Mouse (Mus musculus): ENCODE results near the gene Ddx43.
A peak's percentile ranks its signal among the peaks of the same experiment; 100 is the strongest.

Ddx43 gene

DNA sequence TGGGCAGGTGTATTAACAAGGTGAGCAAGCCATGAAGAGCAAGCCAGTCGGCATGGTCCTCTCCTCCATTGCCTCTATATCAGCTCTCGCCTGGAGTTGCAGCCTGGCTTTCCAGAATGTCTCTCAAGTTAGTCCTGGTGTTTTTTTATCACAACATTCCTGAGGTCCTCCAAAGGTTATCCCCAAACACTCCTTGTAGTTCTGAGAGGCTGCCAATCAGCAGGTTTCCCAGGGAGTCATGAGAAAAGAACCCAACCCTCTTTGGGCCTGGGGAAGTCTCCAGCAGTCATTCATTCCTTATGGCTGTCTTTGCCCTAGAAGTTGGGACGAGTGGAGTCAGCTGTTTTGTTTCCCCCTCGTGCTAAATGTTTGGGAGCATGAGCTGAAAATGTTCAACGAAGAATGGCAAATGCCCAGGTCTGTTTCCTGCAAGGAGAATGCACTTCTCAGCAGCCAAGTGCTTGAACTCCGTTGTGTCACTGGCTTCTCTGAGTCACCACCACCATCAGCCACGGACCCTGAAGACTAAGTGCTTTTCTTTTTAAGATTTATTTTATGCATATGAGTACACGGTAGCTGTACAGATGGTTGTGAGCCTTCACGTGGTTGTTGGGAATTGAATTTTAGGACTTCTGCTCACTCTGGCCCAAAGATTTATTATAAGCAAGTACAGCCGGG, 22.6 kb upstream of the Ddx43 start:
- DNase-seq (ENCODE audit: low spot score) = no peak

DNA sequence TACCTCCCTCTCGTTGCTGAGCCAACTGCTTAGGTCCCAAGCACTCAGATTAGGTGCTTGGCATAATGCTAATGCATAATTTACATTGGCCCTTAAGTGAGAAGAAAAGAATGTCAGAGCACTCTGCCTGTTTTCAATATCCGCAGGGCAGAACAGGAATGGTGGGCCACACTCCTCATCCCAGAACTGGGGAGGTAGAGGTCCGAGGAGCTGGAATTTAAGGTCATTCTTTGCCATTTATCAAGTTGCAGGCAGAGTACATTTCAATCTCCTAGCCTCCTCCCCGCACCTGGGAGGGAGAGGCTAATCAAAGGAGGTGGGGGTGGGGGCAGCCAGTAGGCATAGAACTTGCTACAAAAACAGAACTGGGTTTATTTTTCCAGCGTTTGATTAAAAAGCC, 21.2 kb upstream of the Ddx43 start:
- no peak for DNase-seq (ENCODE audit: low spot score)

DNA sequence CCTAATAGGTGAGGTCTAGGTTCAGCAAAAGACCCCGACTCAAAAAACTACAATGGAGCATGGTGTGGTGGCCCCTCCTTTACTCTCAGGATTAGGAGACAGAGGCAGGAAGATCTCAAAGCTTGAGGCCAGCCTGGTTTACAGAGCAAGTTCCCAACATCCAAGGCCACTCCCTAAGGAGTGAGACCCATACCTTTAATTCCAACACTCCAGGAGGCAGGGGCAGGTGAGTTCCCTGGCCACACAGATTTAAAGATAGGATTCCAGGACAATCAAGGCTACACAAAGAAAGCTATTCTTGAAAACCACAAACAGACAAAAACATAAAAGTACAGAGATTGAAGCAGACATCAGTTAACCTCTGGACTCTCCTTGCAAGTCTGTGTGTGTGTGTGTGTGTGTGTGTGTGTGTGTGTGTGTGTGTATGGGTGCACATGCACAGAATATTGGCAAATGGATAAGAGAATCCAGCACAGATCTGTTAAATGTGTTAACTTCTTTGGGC, 20.6 kb upstream of the Ddx43 start:
- no peak for DNase-seq (ENCODE audit: low spot score)

DNA sequence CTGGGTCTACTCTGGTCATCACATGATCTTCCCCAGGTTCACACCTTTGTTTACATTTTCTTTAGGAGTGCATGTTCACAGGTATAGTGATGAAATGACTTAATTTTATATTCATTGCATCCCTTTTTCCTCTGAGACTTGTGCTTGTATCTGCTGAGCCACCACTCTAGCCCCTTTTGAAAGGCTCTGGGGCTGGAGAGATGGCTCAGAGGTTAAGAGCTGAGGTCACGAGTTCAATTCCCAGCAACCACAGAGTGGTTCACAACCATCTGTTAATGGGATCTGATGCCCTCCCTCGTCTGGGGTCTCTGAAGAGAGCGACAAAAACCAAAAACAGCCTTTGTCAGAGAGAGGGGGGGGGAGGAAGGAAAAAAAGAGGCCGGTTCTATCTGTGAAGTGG, 20.1 kb upstream of the Ddx43 start:
- no peak for DNase-seq (ENCODE audit: low spot score)

DNA sequence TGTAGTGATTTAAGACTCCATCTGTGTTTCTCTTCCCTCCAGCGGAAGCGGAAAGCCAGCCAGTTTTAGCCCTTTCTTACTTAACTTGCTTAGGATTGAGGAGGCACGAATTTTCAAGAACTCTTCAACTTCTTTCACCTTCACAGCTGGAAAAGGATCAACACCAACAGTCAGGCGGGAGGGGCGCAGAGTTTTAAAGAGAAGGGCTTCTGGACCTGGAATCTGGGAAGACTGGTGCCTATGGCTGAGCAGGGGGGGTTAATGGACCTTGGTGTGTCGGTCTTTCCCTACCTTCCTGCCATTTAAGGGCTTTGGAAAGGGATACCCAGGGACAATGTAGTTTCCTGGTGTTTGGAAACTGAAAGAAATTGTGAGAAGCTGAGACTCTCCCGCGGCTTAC, 18.0 kb upstream of the Ddx43 start:
- no peak for DNase-seq (ENCODE audit: low spot score)

DNA sequence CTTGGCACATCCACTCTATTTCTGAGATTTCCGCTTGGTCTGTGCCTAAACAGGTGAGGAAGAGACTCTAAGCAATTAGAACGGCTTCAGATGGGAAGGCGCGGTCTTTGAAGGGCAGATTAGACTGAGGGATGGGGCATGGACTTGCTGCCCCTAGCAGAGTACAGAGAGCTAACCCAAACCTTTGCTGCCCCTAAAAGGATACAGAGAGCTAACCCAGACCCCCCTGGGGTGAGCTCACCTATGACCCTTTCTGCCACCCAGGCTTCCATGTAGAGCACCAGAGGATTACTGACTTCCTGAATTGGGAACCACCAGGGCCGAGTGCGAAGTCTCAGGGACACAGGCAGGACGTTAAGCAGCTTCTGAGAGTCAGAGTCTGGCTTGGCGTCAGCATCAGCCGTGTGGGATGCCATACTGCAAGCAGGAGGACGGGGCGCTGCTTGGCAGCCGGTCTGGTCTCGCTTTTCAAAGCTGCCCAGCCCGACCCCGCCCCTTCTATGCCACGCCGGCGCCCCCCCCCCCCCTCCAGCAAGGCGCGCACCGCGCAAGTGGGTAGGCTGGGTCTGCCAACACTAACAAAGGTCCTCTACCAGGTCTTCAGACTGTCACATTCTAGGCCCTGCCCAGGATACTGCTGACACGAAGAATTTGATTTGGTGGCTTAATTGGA, 17.3 kb upstream of the Ddx43 start, which contains the start of gene Ooep:
Gene Ooep (minus strand): TSS at position 613 of the 673 bp plus-strand sequence.
- DNase-seq (ENCODE audit: low spot score) = peak; percentile 70

DNA sequence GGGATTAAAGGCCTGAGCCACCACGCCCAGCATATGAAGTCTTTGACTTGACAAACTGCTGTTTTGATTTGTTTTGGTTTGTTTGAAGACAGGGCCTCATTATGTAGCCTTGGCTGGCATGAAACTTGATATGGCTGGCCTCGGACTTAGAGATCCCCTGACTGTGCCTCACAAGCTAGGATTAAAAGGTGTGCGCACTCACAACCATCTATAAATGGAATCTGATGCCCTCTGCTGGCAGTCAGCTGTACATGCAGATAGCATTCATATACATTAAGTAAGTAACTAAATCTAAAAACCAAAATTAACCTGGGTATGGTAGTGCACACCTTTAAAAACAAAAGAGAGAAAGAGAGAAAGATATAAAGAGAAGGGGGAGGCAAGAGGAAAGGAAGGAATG, 9.7 kb upstream of the Ddx43 start:
- DNase-seq (ENCODE audit: low spot score) = peak; percentile 43

DNA sequence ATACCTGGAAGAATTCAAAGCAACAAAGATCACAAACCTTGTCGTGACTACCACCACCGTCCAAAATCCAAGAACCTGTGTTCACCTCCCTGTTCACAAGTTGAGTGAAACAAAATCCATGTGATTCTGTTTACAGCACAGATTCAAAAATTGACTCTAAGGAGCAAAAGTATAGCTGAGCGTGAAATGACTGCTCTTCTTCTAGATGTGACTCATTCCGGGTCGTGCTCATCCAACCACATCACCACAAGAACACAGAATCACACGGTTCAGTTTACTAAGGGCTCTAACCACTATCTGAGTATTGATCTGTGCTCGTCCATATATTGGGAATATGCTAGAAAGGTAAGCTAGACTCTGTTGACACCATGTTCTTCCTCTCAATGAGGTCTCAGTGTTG, 8.6 kb upstream of the Ddx43 start:
- no peak for DNase-seq (ENCODE audit: low spot score)

DNA sequence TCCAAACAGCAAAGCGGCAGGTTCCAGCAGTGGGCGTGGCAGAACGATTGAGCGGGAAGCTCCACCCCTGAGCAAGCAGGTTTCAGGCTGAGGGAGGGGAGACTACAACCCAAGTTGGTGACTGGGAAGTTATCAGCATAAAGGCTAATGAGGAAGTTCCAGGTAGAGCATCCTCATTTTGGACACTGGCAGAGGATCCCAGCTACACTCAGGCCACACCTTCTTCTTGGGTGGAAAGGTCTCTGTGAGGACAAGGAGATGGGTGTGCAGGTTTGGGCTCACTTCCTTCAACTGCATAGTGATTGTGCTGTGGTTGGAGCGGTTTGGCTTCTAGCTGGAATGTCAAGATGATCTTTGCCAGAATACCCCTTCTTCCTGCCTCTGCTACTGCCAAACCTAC, 5.6 kb upstream of the Ddx43 start:
- no peak for DNase-seq (ENCODE audit: low spot score)

DNA sequence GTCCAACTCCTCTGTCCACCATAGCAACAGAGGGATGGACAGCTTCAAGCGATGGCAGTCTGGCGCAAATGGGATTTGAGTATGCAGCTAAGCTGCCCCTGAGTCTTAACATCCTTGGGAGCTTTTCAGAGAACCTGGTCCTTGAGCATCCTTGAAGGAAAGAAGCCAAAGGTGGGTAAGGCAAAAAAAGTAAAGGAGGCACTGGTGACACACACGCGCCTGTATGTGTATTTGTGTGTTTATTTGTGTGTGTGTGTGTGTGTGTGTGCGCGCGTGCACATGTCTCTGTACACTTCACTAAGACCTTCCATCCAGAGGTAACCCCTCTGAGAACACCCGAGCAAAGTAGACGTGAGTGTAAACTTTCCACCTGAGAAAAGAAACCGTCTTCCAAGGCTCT, 1.8 kb upstream of the Ddx43 start:
- DNase-seq (ENCODE audit: low spot score) = no peak

DNA sequence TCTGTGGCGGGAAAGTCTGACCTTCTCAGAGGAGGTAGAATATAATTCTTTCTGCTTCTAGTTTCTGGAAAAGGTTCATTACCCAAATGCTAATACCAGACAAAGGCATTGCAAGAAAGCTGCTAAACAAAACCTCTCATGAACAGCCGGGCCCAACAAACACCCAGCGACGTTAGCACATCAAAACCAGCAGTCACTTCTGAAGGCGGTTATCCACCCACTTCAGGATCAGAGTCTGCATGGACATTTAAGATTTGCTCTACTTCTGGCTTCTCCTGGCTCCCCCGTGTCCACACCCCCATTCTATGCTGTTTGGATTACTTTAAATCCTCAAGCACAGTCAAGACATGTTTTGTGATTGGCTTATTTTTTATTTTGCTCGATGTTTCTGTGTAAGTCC, 975 bp upstream of the Ddx43 start:
- no peak for DNase-seq (ENCODE audit: low spot score)

DNA sequence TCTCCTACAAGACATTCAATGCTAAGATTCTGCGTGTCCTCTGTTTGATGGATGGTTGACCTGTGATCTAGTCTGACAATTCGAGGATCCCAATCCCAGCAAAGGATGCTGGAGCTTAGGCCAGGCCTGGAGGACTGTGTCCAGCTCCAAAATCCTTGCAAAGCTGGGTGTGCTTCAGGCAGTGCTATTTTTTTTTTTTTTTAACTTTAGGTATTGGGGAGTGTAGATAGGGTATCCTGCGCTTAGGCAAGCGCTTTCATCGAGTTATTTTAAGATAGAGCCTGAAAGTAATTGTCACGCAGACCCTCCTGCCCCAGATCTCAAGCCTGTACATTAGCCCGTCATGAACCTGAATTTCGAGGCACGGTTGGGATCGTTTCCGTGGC, 340 bp upstream of the Ddx43 start:
- no peak for DNase-seq (ENCODE audit: low spot score)

DNA sequence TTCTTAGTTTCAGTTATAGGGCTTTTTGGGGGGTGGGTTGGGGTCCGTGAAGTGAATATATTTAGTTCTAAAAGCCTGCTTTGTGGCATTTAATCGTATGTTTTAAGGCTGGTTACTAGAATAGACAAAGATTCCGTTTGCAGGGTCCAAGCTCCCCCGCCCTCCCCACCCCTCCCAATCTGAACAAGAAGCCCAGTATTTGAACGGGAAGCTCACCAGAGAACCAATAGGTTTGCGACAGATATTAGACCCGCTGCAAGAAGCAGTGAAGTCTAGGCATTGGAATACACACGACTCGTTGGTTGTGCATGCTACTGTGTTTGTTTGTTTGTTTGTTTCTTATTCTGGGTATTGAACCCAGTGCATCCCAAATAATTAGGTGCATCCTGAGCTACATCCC, 940 bp downstream of the Ddx43 start:
- DNase-seq (ENCODE audit: low spot score) = no peak

DNA sequence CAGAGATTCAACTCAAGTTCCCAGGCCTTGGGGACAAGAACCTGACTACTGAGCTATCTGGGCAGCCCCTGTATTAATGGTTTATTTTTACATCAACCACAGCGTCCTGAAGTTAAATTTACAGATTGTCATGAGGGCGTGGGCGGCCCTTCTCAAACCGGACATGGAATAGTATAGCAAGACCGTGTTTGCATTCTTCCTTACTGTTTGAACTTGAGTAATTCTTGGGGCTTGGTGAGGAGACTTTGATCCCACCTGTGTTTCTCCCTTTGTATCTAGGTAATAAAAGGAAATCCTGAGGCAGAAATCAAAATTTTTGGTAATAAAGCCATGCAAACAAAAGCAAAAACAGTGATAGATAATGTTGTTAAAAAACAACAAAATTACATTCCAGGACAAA, 5.0 kb downstream of the Ddx43 start:
- no peak for DNase-seq (ENCODE audit: low spot score)

DNA sequence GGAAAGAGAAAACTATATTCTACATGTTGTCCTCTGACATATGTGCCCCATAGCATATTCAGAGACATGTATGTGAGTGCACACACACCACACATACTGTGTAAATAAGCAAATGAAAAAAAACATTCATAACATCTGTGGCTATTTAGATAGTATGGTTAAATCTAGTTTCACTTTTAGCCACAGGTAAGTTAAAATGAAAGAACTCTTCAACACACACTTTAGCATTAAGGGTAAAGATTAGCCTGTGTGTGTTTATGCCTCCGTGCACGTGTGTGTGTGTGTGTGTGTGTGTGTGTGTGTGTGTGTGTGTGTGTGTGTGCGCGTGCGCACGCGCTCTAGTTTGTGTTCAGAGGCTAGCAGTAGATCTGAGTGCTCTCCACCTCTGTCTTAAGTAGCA, 6.0 kb downstream of the Ddx43 start:
- no peak for DNase-seq (ENCODE audit: low spot score)

DNA sequence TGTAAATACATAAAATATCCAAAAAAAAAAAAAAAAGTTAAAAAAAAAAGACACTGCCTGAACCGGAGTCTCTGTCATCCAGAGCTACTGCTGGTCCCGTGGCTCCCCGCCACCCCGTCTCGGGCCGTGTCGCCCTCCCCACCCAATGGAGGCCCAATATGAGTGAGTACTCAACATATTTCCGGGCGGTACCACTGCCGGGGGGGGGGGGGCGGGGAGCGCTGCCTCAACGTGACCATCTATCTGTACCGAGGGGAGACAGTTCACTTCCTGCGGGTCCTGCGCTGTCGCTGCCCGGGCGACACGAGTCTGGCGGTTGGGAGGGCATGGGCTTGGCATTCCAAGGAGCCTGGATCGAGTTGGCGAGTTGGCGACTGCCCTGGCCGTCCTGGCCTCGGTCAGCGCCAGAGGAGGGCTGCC, 31.8 kb downstream of the Ddx43 start:
- peak; percentile 28 for DNase-seq (ENCODE audit: low spot score)

DNA sequence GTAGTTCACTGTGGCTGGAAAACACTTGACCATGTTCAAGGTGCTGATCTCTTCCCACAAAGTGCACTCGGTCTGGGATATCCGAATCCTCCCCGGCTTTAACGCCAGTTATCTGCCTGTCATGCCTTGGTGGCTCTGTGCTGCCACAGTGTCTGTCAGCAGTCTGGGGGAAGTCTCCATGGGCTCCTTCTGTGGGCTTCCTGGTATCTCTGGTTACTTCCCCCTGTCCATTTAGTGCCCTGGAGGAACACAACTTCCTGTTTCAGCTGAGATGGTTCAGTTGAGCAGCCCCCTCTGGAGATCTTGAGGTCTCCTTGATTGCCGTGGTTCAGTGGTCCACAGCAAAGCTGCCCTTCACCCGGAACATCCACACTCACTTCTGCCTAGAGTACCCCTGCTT, 32.6 kb downstream of the Ddx43 start:
- DNase-seq (ENCODE audit: low spot score) = no peak

DNA sequence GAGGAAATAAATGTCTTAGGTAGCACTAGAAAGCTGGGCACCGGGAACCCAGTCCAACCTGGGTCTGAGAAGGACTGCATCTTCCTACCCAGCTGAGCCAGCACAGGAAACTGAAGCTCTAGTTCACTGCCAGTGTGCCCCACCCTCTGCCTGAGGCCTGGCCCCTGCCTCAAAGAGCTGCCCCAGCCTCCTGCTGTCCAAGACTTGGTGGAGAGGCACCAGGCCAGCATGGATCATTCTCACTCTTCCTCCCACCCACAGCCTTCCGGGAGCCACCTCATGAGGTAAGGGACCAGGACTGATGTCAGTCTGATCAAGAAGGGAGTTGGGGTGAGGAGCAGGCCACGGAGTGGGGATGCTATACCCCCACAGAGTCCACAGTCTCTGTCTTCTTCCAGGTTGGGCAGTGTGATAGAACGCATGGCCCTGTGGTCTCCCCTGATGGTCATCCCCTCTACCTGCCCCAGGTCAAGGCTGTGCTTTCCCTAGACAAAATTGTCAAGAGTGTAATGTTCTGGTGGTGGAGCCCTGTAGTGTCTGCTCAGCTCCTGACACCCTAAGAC, 33.4 kb downstream of the Ddx43 start:
- no peak for DNase-seq (ENCODE audit: low spot score)

DNA sequence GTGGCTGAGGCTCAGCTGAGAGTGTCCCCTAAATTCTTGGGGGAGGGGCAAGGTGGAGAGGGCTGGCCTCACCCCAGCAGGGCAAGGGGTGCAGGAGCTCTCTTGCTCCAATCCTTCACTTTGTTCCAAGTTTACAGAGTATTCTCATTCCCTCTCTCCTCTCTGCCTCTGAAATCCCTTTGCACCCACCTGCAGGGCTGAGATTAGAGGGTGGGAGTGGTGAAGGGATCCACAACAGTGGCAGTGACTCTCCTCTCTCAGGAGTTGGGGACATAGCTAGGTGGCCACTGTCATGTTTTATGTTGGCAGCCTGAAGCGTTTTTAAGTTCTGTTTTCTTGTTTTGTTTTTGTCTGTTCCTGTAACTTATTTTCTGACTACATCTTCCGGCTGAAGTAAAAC, 34.0 kb downstream of the Ddx43 start:
- no peak for DNase-seq (ENCODE audit: low spot score)

DNA sequence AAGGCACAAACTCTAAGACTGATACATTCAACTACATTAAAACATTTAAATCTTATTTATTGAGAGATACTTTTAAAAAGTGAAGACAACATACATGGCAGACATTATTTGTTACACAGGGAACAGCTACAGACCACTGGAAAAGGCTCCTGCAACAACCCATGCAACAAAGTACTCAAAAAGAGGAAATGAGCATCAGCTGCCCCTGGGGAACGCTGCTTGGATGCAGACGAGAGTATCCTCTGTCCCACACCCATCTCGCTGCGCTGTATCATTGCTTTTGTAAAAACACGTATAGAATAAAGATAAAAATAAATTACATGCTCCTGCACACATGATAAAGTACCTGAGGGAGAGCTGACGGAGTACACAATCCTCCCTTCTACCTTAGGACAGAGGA, 34.9 kb downstream of the Ddx43 start:
- no peak for DNase-seq (ENCODE audit: low spot score)

DNA sequence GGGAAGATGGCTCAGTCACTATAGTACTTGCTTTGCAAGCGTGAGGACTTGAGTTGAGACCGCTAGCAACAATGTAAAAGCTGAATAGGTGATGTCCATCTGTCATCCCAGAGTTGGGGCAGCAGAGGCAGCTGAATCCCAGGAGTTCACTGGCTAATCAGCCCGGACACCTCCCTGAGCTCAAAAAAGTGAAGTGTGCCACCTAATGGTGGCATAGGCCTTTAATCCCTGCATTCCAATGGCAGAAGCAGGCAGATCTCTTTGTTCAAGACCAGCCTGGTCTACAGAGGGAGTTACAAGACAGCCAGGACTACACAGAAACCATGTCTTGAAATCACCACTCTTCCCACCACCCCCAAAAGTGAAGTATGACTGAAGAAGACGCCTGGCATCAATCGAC, 36.9 kb downstream of the Ddx43 start:
- no peak for DNase-seq (ENCODE audit: low spot score)

DNA sequence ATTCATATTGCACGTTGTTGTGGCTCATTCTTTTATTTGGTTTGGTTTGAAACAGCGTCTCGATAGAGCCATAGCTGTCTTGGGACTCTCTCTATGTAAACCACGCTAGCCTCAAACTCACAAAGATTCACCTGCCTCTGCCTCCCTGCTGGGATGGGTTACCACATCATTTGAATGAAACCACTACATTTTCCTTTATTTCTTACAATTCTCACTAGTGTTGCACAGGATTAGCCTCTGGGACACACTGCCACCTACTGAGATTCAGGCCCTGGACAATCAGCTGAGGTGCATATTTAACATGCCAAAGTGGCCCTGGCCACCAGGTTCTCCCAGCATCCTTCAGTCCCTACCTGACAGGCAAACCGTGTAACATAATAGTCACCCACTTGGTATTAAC, 43.8 kb downstream of the Ddx43 start:
- no peak for DNase-seq (ENCODE audit: low spot score)

DNA sequence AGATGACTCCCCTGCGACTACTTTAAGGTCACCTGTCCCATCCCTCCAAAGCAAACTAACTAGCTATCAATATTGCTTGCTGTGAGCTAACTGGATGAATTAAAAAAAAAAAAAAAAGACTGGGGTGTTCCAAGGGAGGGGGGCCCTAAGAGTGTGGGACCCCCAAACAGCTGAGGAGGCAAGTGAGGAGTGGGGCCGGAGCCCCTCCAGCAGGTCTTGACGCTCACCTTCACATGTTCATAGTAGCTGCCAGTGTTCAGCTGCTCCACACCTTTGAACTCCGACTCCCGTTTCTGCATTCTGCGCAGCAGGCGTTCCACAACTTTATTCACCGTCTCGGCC, 46.6 kb downstream of the Ddx43 start:
- DNase-seq (ENCODE audit: low spot score) = no peak

Data from embryo, embryonic 10 days (tissue).